Mouse (Mus musculus) mouse trophoblast stem cell (cell line): ENCODE measurements around the gene Olfr622.

Source experiments
- in situ Hi-C, 2 experiments: fragments of 300-500 bp; cut with MseI, MboI; formaldehyde crosslinking; loops; 2 replicates in 1 of 2; 3 replicates in 1 of 2; pipeline ENCODE4 v1.15.1; 2025

The Olfr622 gene

GRCm38 (mm10) chr7:103642602-103643001 is at the start of gene Olfr622:
TSS of gene Olfr622 (minus strand) at chr7:103642702.
- in situ Hi-C loops: no loop called here

DNA sequence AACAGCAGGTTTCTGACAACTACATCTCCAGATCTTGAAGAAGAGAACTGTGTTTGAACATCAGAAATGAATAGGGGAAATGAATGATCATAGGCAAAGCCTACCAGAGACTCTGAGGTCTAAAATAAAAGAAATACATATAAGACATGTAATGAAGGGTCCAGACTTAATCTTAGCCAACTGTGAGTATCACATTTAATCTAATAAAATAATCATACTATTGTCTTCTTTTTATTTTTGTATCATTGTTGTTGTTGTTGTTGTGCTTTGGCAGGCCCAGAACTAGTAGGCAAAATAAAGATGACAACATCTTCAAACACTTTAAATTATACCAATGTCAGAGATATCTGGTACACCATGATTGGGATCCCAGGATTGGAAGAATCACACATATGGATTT is 39.9 kb upstream of the Olfr622 start, which contains the start of gene Olfr625-ps1:
Gene Olfr625-ps1 (plus strand): TSS at position 301 of the 400 bp plus-strand sequence.
- in situ Hi-C loops: no loop called here

DNA sequence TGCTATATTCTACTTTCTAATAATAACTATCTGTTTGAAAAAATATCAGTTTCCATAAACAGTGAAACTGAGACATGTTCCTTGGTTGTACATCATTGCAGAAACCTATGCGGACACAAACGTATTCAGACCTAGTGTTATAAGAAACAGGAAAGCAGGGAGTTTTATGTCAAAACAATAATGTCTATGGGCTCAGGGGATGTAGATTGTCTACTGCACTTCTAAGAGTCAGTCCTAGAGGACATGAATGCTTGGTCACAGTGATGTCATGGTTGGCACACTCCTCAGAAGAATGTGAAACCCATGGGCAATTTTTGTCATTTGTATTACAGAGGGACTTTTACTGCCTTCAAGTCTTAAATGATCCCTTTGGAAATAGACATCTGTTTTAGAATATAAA is 28.6 kb upstream of the Olfr622 start, which contains the start of gene Olfr624:
Gene Olfr624 (minus strand): TSS at position 101 of the 400 bp plus-strand sequence.
- in situ Hi-C loops: no loop called here

DNA sequence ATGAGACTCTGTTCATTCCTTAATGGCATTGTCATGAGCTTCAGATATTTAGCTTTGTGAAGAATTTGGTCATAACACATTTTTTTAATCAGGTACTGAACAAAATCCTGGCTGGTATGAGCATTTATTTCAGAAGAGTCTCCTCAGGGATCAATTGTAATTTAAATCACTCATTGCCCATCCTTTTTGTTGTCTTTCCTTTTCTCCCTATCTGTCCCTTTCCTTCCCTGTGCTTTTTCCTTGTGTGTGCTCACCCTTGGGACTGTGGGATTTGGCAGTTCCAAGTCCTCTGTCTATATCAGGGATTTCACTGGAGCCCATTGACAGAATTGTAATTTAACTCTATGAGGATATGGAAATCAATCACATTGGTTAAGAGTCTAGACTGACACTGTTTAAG is 21.1 kb upstream of the Olfr622 start, which contains the start of gene Olfr623:
Gene Olfr623 (minus strand): TSS at position 101 of the 400 bp plus-strand sequence.
- in situ Hi-C loops: no loop called here

GRCm38 (mm10) chr7:103644070-103644469 is 1.6 kb upstream of the Olfr622 start:
- in situ Hi-C loops: no loop called here

GRCm38 (mm10) chr7:103636795-103637194 is 5.7 kb downstream of the Olfr622 start:
- in situ Hi-C loops: no loop called here

DNA sequence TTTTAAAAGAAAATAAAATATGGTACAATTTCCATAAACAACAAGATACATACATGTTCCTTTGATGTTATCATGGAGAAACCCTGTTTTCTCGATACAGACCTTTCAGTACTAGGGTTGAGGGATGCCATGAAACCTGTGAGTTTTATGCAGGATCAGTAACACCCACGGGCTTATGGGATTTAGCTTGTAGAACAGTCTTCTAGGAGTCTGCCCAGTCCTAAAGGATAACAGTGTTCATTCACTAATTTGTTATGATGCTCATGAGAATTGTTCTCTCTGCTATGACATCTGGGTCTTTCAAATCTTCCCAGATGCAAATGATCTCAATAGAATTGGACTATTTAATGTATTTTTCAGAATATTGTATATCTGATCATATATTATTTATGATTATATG is 30.1 kb downstream of the Olfr622 start, which contains the start of gene Olfr620:
Gene Olfr620 (minus strand): TSS at position 101 of the 400 bp plus-strand sequence.
- in situ Hi-C loops: no loop called here

GRCm38 (mm10) chr7:103607425-103607824 is 35.1 kb downstream of the Olfr622 start:
- in situ Hi-C loops: no loop called here

DNA sequence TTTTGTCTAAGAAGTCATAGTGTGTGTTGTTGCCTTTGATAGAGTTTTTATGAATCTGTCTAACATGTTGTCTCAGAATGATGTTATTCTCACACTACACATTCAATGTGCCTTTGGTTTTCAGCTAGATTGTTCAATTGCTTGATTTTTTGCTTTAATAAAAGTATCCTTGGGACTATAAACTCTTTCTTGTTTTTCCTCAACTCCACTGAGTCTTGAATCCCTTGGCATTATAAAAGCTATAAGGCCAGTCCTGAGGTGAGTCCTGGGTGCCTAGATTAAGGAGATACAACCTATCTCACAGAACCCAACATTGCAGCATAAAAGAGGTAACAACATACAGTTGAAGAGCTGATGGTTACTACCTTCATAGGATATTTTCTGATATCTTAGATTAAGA is 42.2 kb downstream of the Olfr622 start, which contains the start of gene Olfr619:
Gene Olfr619 (plus strand): TSS at position 301 of the 400 bp plus-strand sequence.
- in situ Hi-C loops: no loop called here

- in situ Hi-C loops: no loop called here
Measured at GRCm38 (mm10) chr7:103589803-103590202, 52.7 kb downstream of the Olfr622 start, which contains the start of gene Olfr618. TSS of gene Olfr618 (plus strand) at chr7:103590103.
